Mouse (Mus musculus): ENCODE measurements around the gene Zbtb9. TPM values are rescaled to one million over a fixed set of nuclear protein-coding genes. Genes with fewer than 3 reads are reported as not detected.
"Not testable (repeated sequence)": the region's sequence is repeated elsewhere in the genome, so short reads cannot be mapped to it uniquely, and the experiment has no call there.

The Zbtb9 gene
- total RNA-seq, 2 experiments from 2014 or later, result 3.9 to 5.5 TPM

DNA sequence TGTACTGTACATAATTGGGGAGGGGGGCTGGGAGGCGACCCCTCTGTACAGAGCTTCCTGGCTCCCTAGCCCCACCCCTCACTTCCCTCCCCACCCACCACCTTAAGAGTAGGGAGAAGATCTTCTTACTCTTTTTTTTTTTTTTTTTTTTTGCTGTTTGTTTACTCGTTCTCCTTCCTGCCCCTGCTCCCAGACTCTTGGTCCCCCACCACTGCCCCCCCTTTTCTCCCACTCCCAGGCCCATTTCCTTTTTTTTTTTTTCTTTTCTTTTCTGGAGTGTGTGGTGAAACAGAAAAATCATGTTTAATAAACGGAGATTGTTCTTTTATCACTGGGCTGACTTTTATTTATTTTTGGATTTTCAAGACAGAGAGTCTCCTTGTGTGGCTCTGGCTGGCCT is 860 bp upstream of the Zbtb9 start:
- no peak for DNase-seq

GRCm38 (mm10) chr17:26974547-26974946 is 1.6 kb downstream of the Zbtb9 start:
- DNase-seq, result no peak

GRCm38 (mm10) chr17:26975415-26975814 is 2.4 kb downstream of the Zbtb9 start:
- DNase-seq, result no peak

GRCm38 (mm10) chr17:26977354-26977753 is 4.4 kb downstream of the Zbtb9 start:
- not testable (repeated sequence) for DNase-seq

DNA sequence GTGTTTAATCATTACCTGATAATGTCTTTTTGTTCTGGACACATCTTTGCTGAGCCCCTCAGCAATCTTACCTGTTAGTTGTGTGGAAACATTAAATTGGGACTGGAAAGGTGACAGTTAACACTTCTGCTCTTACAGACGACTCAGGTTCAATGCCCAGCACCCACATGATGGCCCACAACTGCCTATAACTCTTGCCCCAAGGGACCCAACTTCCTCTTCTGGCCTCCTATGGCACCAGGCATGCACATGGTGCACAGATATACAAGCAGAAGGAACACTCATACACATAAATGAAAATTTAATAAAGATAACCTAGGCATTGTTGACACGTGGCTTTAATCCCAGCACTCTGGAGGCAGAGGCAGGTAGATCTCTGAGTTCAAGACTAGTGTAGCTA is 6.5 kb downstream of the Zbtb9 start:
- DNase-seq, result no peak

DNA sequence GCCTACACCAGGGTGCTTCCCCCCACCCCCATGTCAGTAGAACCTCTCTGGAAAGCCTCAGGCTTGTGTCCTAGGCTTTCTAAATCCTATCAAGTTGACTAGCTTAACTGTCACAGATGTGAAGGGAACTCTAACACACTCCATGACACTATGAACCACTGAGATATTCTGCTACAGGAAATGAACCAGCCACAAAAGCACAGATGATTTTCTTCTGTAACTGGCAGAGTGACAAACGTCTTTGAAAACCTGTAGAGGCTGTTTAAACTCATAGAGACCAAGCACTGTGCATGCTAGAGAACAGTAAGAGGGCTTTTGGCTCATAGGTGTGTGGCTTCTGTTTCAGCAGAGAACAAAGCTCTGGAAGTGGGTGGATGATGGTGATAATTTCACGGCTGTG is 8.1 kb downstream of the Zbtb9 start:
- no peak for DNase-seq

DNA sequence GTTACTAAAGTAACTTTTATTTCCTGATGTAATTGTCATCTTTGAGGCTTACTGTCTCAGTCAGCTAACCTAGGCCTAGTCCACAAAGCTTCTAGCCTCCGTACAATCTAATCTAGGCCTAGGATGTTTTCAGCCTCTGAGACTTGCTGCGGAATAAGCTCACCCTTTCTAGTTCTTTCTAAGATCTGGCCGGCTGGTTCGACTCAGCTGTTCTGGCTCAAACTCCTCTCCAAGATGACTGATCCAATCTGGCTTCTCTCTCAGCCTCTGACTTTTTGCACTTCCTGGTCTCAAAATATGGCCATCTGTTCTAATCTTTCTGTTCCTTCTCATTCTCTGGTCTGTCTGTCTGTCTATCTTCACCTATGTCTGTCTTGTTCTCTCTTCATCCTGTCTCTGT is 10.4 kb downstream of the Zbtb9 start:
- no peak for DNase-seq

DNA sequence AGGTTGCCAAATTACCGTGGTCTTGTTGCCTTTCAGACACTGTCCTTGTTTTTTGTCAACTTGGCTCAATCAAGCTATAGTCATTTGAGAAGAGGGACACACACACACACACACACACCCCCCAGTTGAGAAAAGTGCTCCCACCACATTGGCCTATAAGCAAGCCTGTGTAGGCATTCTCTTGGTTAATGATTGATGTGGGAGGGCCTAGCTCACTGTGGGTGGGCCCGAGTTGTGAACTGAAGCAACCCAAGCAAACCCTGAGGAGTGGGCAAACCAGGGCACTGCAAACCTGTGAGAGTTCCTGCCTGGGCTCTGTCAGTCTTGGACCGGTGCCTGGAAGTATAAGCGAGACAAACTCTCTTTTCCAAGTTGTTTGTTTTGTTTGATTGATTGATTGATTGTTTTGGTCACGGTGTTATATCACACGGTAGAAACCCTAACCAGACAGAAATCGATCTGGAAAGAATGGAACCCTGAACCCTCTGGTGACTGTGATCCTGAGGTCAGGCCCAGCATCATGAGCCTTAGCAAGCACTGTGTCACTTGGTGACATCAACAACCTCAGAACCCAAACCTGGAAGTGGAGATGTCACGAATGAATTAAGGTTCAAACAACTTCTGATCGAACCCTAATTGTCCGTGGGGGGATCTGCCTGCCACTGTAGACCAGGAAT is 12.7 kb downstream of the Zbtb9 start:
- no peak for DNase-seq

- no peak for DNase-seq
Measured at GRCm38 (mm10) chr17:26990521-26990920, 17.6 kb downstream of the Zbtb9 start.

- DNase-seq, result peak; percentile 87
Measured at GRCm38 (mm10) chr17:26994410-26994809, 21.4 kb downstream of the Zbtb9 start.

DNA sequence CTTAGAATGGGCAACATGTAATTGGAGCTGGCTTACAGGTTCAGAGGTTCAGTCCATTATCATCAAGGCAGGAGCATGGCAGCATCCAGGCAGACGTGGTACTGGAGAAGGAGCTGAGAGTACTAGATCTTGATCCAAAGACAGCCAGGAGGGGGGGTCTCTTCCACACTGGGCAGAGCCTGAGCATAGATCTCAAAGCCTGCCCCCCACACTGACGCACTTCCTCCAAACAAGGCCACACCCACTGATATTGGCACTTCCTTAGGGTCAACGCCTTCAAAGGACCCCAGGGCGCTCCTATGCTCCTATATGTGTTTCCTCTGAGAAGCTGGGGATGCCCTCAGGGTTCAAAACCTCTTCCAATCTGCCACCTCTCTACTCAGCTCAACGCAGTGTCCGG is 22.0 kb downstream of the Zbtb9 start:
- no peak for DNase-seq

- DNase-seq, result no peak
Measured at GRCm38 (mm10) chr17:26995562-26995961, 22.6 kb downstream of the Zbtb9 start.

DNA sequence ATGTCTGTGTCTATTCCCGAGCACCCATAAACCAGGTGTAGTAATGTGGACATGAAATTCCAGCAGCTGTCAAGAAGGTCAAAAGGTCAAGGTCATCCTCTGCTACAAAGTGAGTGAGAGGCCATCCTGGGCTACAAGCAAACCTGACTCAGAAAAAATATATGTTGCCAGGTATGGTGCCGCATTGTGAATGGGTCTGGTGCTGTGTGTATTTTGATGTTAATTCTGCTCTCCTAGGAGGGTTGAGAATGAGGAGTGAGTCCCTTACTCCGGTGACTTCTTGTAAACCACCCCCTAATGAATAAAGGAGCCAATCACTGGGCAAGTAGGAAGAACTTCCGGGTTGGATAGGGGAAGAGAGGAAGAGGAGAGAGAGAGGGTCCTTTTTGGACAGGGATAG is 24.7 kb downstream of the Zbtb9 start:
- no peak for DNase-seq

DNA sequence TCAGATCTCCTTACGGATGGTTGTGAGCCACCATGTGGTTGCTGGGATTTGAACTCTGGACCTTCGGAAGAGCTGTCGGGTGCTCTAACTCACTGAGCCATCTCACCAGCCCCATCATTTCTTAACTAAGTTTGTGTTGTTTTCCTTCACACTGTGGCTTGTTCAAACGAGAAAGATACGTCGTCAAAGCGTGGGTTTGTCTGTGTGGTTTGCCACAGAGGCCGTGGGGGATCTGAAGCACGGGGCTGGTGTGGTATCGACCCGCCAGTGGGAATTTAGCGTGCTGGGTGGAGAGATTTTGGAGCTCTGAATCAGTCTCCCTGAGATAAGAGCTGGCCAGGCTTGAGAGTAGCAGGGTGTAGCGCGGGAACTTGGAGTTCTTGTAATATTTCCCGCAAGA is 25.3 kb downstream of the Zbtb9 start:
- no peak for DNase-seq

- peak; percentile 14 for DNase-seq
Measured at GRCm38 (mm10) chr17:26999996-27000395, 27.0 kb downstream of the Zbtb9 start.

DNA sequence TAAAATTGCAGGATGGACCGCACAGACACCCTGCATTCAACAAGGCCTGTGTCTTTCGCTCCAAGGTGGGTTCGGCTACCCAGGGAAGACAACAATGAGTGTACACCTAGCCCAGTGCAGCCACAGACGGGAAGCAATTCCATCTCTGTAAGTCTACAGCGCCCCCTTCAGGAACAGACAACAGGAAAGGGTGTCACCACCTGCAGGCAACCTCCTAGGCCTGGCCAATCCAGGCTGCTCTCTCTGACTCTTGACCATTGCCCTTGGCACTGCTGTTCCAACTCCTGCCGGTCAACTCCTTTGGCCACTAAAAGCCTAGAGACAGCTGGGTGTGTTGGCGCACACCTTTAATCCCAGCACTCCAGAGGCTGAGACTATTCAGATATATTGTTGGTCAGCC is 28.2 kb downstream of the Zbtb9 start:
- peak; percentile 46 for DNase-seq

- DNase-seq, result no peak
Measured at GRCm38 (mm10) chr17:27001889-27002288, 28.9 kb downstream of the Zbtb9 start.

GRCm38 (mm10) chr17:27004431-27004830 is 31.5 kb downstream of the Zbtb9 start:
- DNase-seq, result peak; percentile 79

DNA sequence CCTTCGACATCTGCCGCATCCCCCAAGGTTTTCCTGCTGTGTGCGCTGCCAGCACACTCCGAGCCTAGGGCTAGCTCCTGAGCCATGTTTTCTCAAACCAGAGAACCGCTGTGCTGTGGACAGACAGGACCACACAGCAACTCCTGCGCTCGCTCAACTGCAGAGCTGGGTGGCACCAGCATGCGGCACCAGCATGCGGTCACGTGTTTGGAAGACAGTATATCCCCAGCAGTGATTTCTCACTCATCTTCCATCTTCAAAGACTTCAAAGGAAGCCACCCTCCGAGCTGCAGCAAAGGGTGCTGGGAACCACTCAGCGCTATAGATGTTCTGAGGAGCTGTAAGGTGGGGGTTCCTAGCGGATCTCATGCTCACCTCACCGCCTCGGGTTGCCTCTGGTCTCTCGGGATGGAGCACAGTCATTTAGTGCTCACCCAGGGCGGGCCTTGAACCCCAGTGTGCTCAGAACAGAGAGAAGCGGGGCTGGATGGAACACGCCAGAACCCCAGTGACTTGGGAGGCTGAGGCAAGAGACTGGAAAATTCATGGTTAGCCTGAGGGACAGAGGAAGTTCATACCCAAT is 32.0 kb downstream of the Zbtb9 start:
- no peak for DNase-seq

- DNase-seq, result no peak
Measured at GRCm38 (mm10) chr17:27005644-27006043, 32.7 kb downstream of the Zbtb9 start.

DNA sequence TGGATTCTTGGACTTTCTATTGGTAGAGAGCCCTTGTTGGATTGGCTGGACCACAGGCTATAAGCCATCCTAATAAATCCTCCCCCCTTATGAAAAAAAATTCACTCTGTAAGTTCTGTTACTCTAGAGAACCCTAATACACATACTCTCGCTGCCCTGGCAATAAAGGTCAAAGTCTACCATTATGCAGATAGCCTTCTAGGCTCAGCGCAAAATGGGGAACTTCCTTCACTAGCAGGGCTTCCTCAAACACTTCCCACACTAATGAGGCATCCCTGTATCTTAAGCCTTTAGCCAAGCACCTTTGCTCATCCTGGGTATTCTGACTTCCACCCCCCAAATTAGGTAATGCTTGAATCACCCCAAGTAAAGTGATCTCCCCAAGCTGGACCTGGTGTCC is 35.3 kb downstream of the Zbtb9 start:
- DNase-seq, result no peak

DNA sequence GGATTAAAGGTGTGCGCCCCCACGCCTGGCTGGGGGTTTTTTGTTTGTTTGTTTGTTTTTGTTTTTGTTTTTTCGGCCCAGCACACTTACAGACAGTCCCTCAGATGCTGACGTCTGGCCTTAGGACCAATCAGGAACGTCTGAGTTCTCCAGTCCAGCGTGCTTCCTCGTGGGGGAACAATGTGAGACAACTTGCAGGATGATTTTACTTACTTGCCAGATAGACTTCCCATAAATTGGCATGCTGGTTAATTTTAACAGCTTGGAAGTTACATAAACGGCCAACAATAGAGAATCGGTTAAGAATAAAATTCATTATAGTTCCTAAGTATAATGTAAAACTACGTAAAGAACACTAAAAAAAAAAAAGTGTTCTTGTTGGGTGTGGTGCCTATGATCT is 38.2 kb downstream of the Zbtb9 start:
- no peak for DNase-seq

- no peak for DNase-seq
Measured at GRCm38 (mm10) chr17:27011998-27012672, 39.2 kb downstream of the Zbtb9 start.

DNA sequence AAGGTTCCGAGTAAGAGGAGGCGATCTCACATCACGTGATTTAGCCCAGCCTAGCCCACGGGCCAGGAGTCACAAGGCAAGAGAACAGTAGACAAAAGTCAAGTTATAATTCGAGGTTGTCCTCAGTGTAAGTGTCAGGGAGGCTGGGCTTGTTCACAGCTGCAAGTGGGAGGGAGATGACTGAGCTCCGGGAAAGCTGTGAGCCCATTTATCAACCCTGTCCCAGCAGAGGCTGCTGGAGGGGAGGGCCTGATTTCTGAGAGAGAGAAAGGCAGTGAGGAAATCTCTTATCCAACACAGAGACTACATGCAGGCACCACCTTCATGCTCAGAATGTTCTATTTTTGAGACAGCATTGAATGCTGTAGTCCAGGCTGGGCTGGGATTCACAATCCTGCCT is 39.9 kb downstream of the Zbtb9 start:
- DNase-seq, result no peak

All from heart, postnatal 4 days (tissue).